Mouse (Mus musculus) heart, adult 8-10 months (tissue): ENCODE measurements around the gene Fam222a. TPM values are rescaled to one million over a fixed set of nuclear protein-coding genes. Genes with fewer than 3 reads are reported as not detected.

Source experiments
- DNase-seq: peaks from one replicate; pipeline ENCODE4 v3.0.0; 2022; ENCODE audit warnings: low spot score
- total RNA-seq, 4 experiments: library from RNA; stranded (reverse); gene quantifications; 2 replicates each; pipeline ENCODE4 v1.2.4; 2022

Gene Fam222a
- total RNA-seq: 1 to 10 TPM; 1.2 to 2.4 (median 1.7) TPM

- peak; percentile 38 for DNase-seq
Observed at GRCm38 (mm10) chr5:114567565-114568197, at the start of gene Fam222a. Gene Fam222a, plus strand, starts transcription at chr5:114568016.

- DNase-seq: no peak
Observed at GRCm38 (mm10) chr5:114528355-114528754, 39.5 kb upstream of the Fam222a start.

GRCm38 (mm10) chr5:114530337-114530736 is 37.5 kb upstream of the Fam222a start:
- no peak for DNase-seq

- no peak for DNase-seq
Observed at GRCm38 (mm10) chr5:114532055-114532454, 35.8 kb upstream of the Fam222a start.

GRCm38 (mm10) chr5:114537308-114538020 is 30.4 kb upstream of the Fam222a start:
- no peak for DNase-seq

- no peak for DNase-seq
Observed at GRCm38 (mm10) chr5:114538021-114538405, 29.8 kb upstream of the Fam222a start.

GRCm38 (mm10) chr5:114538752-114539151 is 29.1 kb upstream of the Fam222a start:
- no peak for DNase-seq

GRCm38 (mm10) chr5:114539766-114540165 is 28.1 kb upstream of the Fam222a start:
- DNase-seq: no peak

- peak; percentile 19 for DNase-seq
Observed at GRCm38 (mm10) chr5:114541656-114542445, 26.0 kb upstream of the Fam222a start.

- DNase-seq: no peak
Observed at GRCm38 (mm10) chr5:114543656-114544055, 24.2 kb upstream of the Fam222a start.

- DNase-seq: no peak
Observed at GRCm38 (mm10) chr5:114544205-114544604, 23.6 kb upstream of the Fam222a start.

- DNase-seq: no peak
Observed at GRCm38 (mm10) chr5:114545076-114545475, 22.7 kb upstream of the Fam222a start.

GRCm38 (mm10) chr5:114548976-114549375 is 18.8 kb upstream of the Fam222a start:
- DNase-seq: no peak

- DNase-seq: no peak
Observed at GRCm38 (mm10) chr5:114549770-114550169, 18.0 kb upstream of the Fam222a start.

GRCm38 (mm10) chr5:114550431-114550830 is 17.4 kb upstream of the Fam222a start:
- DNase-seq: no peak

GRCm38 (mm10) chr5:114550886-114551492 is 16.8 kb upstream of the Fam222a start:
- DNase-seq: no peak

GRCm38 (mm10) chr5:114552507-114553208 is 15.2 kb upstream of the Fam222a start:
- no peak for DNase-seq

GRCm38 (mm10) chr5:114553706-114554105 is 14.1 kb upstream of the Fam222a start:
- no peak for DNase-seq

- DNase-seq: no peak
Observed at GRCm38 (mm10) chr5:114555424-114555823, 12.4 kb upstream of the Fam222a start.

GRCm38 (mm10) chr5:114556109-114556508 is 11.7 kb upstream of the Fam222a start:
- no peak for DNase-seq
